Mouse (Mus musculus): ENCODE results near the gene Otof. TPM values are rescaled to one million over a fixed set of nuclear protein-coding genes. Genes with fewer than 3 reads are reported as not detected.

Otof gene
- total RNA-seq (2014; rRNA removed) (12.2 and 13.0 TPM in 2 replicates), polyA plus RNA-seq (2015; fragmentation: Nextera tagmentation; extraction: Ambion mirVana) (5.5 and 7.1 TPM in 2 replicates)

- peaks cover 17% of the 10 kb centered on the region for H3K4me1 ChIP-seq (ENCODE audit: insufficient read depth, low read length)
- no peak for TF ChIP-seq CTCF (IDR thresholded peaks at IDR 0.05; ENCODE audit: low read depth)
- peak within 1 kb of the TSS; percentile 10; the same call in 1 of the 2 replicates for H3K9ac ChIP-seq (replicated peaks; ENCODE audit: low read length)
- H3K36me3 ChIP-seq (ENCODE audit: insufficient read depth, low read length), result no peaks in the 10 kb centered on the region
- H3K4me2 ChIP-seq (ENCODE audit: low read depth, low read length), result peak within 1 kb of the TSS; percentile 46
- no peaks in the 10 kb centered on the region for H3K9me3 ChIP-seq (ENCODE audit: low read length)
- peak; percentile 83 for ATAC-seq
- no peak within 1 kb of the TSS for H3K27ac ChIP-seq
- no peaks in the 10 kb centered on the region for H3K27me3 ChIP-seq (ENCODE audit: insufficient read depth, low read length)
- WGBS, result 10% methylated on average over 12 of the region's 12 CpGs
- peak within 1 kb of the TSS; percentile 2; the same call in 1 of the 2 replicates for H3K4me3 ChIP-seq (ENCODE audit: low read length)
- DNase-seq (ENCODE audit: low spot score), result peak; percentile 76
Measured at GRCm38 (mm10) chr5:30461821-30462220, at the start of gene Otof. TSS of gene Otof (minus strand) at chr5:30461932.

GRCm38 (mm10) chr5:30497299-30497698, 35.6 kb upstream of the Otof start:
- no peak overlapping the region for H3K4me2 ChIP-seq (ENCODE audit: low read depth, low read length)
- TF ChIP-seq CTCF (IDR thresholded peaks at IDR 0.05; ENCODE audit: low read depth), result no peak
- WGBS, result 74% methylated on average over 7 of the region's 7 CpGs
- ATAC-seq (no peak), DNase-seq (ENCODE audit: low spot score) (no peak)
- no peaks in the 10 kb centered on the region for H3K9me3 ChIP-seq (ENCODE audit: low read length)
- H3K4me3 ChIP-seq (ENCODE audit: low read length), result no peak overlapping the region
- H3K9ac ChIP-seq (replicated peaks; ENCODE audit: low read length), result no peak overlapping the region
- H3K4me1 ChIP-seq (ENCODE audit: insufficient read depth, low read length), result no peaks in the 10 kb centered on the region
- no peaks in the 10 kb centered on the region for H3K36me3 ChIP-seq (ENCODE audit: insufficient read depth, low read length)
- H3K27me3 ChIP-seq (ENCODE audit: insufficient read depth, low read length), result no peaks in the 10 kb centered on the region
- no peak overlapping the region for H3K27ac ChIP-seq

GRCm38 (mm10) chr5:30496821-30497220, 35.1 kb upstream of the Otof start:
- Histone ChIP-seq H3K36me3 (ENCODE audit: insufficient read depth, low read length) (no peaks in the 10 kb centered on the region), H3K27ac (no peak overlapping the region), H3K27me3 (ENCODE audit: insufficient read depth, low read length) (no peaks in the 10 kb centered on the region), H3K9ac (replicated peaks; ENCODE audit: low read length) (no peak overlapping the region), H3K9me3 (ENCODE audit: low read length) (no peaks in the 10 kb centered on the region), H3K4me1 (ENCODE audit: insufficient read depth, low read length) (no peaks in the 10 kb centered on the region), H3K4me3 (ENCODE audit: low read length) (no peak overlapping the region), H3K4me2 (ENCODE audit: low read depth, low read length) (no peak overlapping the region)
- ATAC-seq (no peak), DNase-seq (ENCODE audit: low spot score) (no peak)
- WGBS, result 86% methylated on average over 8 of the region's 8 CpGs
- TF ChIP-seq CTCF (IDR thresholded peaks at IDR 0.05; ENCODE audit: low read depth), result no peak

- ATAC-seq (no peak), DNase-seq (ENCODE audit: low spot score) (no peak)
- H3K4me1 ChIP-seq (ENCODE audit: insufficient read depth, low read length), result no peaks in the 10 kb centered on the region
- no peaks in the 10 kb centered on the region for H3K9me3 ChIP-seq (ENCODE audit: low read length)
- no peak for TF ChIP-seq CTCF (IDR thresholded peaks at IDR 0.05; ENCODE audit: low read depth)
- WGBS, result 59% methylated on average over 2 of the region's 2 CpGs
- H3K4me3 ChIP-seq (ENCODE audit: low read length), result no peak overlapping the region
- no peak overlapping the region for H3K27ac ChIP-seq
- no peak overlapping the region for H3K4me2 ChIP-seq (ENCODE audit: low read depth, low read length)
- no peak overlapping the region for H3K9ac ChIP-seq (replicated peaks; ENCODE audit: low read length)
- H3K36me3 ChIP-seq (ENCODE audit: insufficient read depth, low read length), result no peaks in the 10 kb centered on the region
- no peaks in the 10 kb centered on the region for H3K27me3 ChIP-seq (ENCODE audit: insufficient read depth, low read length)
Measured at GRCm38 (mm10) chr5:30495288-30495687, 33.6 kb upstream of the Otof start.

- Histone ChIP-seq H3K9ac (replicated peaks; ENCODE audit: low read length) (no peak overlapping the region), H3K36me3 (ENCODE audit: insufficient read depth, low read length) (no peaks in the 10 kb centered on the region), H3K27ac (no peak overlapping the region), H3K9me3 (ENCODE audit: low read length) (no peaks in the 10 kb centered on the region), H3K4me2 (ENCODE audit: low read depth, low read length) (no peak overlapping the region), H3K27me3 (ENCODE audit: insufficient read depth, low read length) (no peaks in the 10 kb centered on the region), H3K4me1 (ENCODE audit: insufficient read depth, low read length) (no peaks in the 10 kb centered on the region), H3K4me3 (ENCODE audit: low read length) (no peak overlapping the region)
- no peak for DNase-seq (ENCODE audit: low spot score)
- no peak for ATAC-seq
- no peak for TF ChIP-seq CTCF (IDR thresholded peaks at IDR 0.05; ENCODE audit: low read depth)
- WGBS, result 78% methylated on average over 7 of the region's 7 CpGs
Measured at GRCm38 (mm10) chr5:30494606-30495005, 32.9 kb upstream of the Otof start.

GRCm38 (mm10) chr5:30493723-30494122, 32.0 kb upstream of the Otof start:
- WGBS, result 68% methylated on average over 7 of the region's 7 CpGs
- no peaks in the 10 kb centered on the region for H3K36me3 ChIP-seq (ENCODE audit: insufficient read depth, low read length)
- TF ChIP-seq CTCF (IDR thresholded peaks at IDR 0.05; ENCODE audit: low read depth), result no peak
- H3K4me2 ChIP-seq (ENCODE audit: low read depth, low read length), result no peak overlapping the region
- H3K27ac ChIP-seq, result no peak overlapping the region
- no peak overlapping the region for H3K9ac ChIP-seq (replicated peaks; ENCODE audit: low read length)
- ATAC-seq, result no peak
- H3K9me3 ChIP-seq (ENCODE audit: low read length), result no peaks in the 10 kb centered on the region
- H3K4me1 ChIP-seq (ENCODE audit: insufficient read depth, low read length), result no peaks in the 10 kb centered on the region
- no peak for DNase-seq (ENCODE audit: low spot score)
- H3K4me3 ChIP-seq (ENCODE audit: low read length), result no peak overlapping the region
- H3K27me3 ChIP-seq (ENCODE audit: insufficient read depth, low read length), result no peaks in the 10 kb centered on the region

- Histone ChIP-seq H3K27me3 (ENCODE audit: insufficient read depth, low read length) (no peaks in the 10 kb centered on the region), H3K4me1 (ENCODE audit: insufficient read depth, low read length) (no peaks in the 10 kb centered on the region), H3K9me3 (ENCODE audit: low read length) (no peaks in the 10 kb centered on the region), H3K4me3 (ENCODE audit: low read length) (no peak overlapping the region), H3K4me2 (ENCODE audit: low read depth, low read length) (no peak overlapping the region), H3K9ac (replicated peaks; ENCODE audit: low read length) (no peak overlapping the region), H3K36me3 (ENCODE audit: insufficient read depth, low read length) (no peaks in the 10 kb centered on the region), H3K27ac (no peak overlapping the region)
- no peak for TF ChIP-seq CTCF (IDR thresholded peaks at IDR 0.05; ENCODE audit: low read depth)
- ATAC-seq (no peak), DNase-seq (ENCODE audit: low spot score) (peak; percentile 14)
- WGBS, result 63% methylated on average over 5 of the region's 5 CpGs
Measured at GRCm38 (mm10) chr5:30490845-30491244, 29.1 kb upstream of the Otof start.
